Mouse (Mus musculus) limb, embryonic 11.5 days (tissue): ENCODE results near the gene Dnajc16. TPM values are rescaled to one million over a fixed set of nuclear protein-coding genes. Genes with fewer than 3 reads are reported as not detected.

Experiments
- ATAC-seq: fragments of 200-750 bp; cut with Nextera tagmentation; 2 replicates; pipeline ENCODE4 v1.8.0; 2017; ENCODE audit warnings: low read depth; ENCODE audit not compliant: insufficient number of reproducible peaks, low FRiP score, low TSS enrichment
- DNase-seq: peaks from one replicate; pipeline ENCODE4 v3.0.0-alpha.2; 2015; ENCODE audit warnings: low spot score
- H3K27ac ChIP-seq: fragments of 300-500 bp; sonication (generic); replicated peaks from 2 replicates; pipeline ENCODE4 v1.5.1; 2014; ENCODE audit warnings: low read depth, mild to moderate bottlenecking, low read length
- H3K27me3 ChIP-seq: fragments of 300-500 bp; sonication (generic); 2 replicates; pipeline ENCODE4 v1.6.1; 2014; ENCODE audit warnings: mild to moderate bottlenecking, low read length, mixed read lengths; ENCODE audit not compliant: control insufficient read depth, insufficient read depth
- H3K36me3 ChIP-seq: fragments of 300-500 bp; sonication (generic); 2 replicates; pipeline ENCODE4 v1.6.1; 2014; ENCODE audit warnings: mild to moderate bottlenecking, low read length, moderate library complexity, mixed read lengths; ENCODE audit not compliant: control insufficient read depth, insufficient read depth
- H3K4me1 ChIP-seq: fragments of 300-500 bp; sonication (generic); 2 replicates; pipeline ENCODE4 v1.6.1; 2014; ENCODE audit warnings: low read length, mixed read lengths; ENCODE audit not compliant: control insufficient read depth, insufficient read depth
- H3K4me2 ChIP-seq: fragments of 300-500 bp; sonication (generic); 2 replicates; pipeline ENCODE4 v1.6.1; 2014; ENCODE audit warnings: low read depth, mild to moderate bottlenecking, moderate library complexity; ENCODE audit not compliant: severe bottlenecking
- H3K4me3 ChIP-seq: fragments of 300-500 bp; sonication (generic); 2 replicates; pipeline ENCODE4 v1.5.1; 2014; ENCODE audit warnings: low read depth, low read length
- H3K9ac ChIP-seq: fragments of 300-500 bp; sonication (generic); 2 replicates; pipeline ENCODE4 v1.6.1; 2014; ENCODE audit warnings: mild to moderate bottlenecking, low read length
- H3K9me3 ChIP-seq: fragments of 300-500 bp; sonication (generic); 2 replicates; pipeline ENCODE4 v1.6.1; 2016; ENCODE audit warnings: low read length; ENCODE audit not compliant: control insufficient read depth
- WGBS: fragments of 180-500 bp; shearing (Covaris S2); extraction: QIAGEN DNeasy Blood & Tissue Kit; methylation state at CpG from one replicate; pipeline ENCODE4 v1.1.7; 2014; 5-methylcytosine and 5-hydroxymethylcytosine counted together
- polyA plus RNA-seq: library from polyadenylated mRNA; unstranded; fragments of >200 nt; fragmentation: Nextera tagmentation; extraction: Ambion mirVana; gene quantifications from 2 replicates; pipeline ENCODE4 v1.2.1, GENCODE M21; 2014

The Dnajc16 gene
- polyA plus RNA-seq, result 3.1 and 3.6 TPM in 2 replicates

- Histone ChIP-seq H3K4me3 (peak within 1 kb of the TSS; percentile 98), H3K27me3 (no peaks in the 10 kb centered on the region), H3K36me3 (no peaks in the 10 kb centered on the region), H3K9ac (peak within 1 kb of the TSS; percentile 89), H3K27ac (peak within 1 kb of the TSS; percentile 52; the same call in 1 of the 2 replicates), H3K9me3 (no peaks in the 10 kb centered on the region), H3K4me1 (peaks cover 2% of the 10 kb centered on the region; the same call in 1 of the 2 replicates), H3K4me2 (peak within 1 kb of the TSS; percentile 87)
- under 1% methylated on average over 37 of the region's 42 CpGs for WGBS
- ATAC-seq (peak; percentile 90), DNase-seq (peak; percentile 98)
These were observed at the start of gene Dnajc16 for GRCm38 (mm10) chr4:141790524-141790990. TSS of gene Dnajc16 (minus strand) at chr4:141790931.

GRCm38 (mm10) chr4:141834536-141835095 lies 43.9 kb upstream of the Dnajc16 start:
- no peak overlapping the region for H3K4me2 ChIP-seq
- H3K4me1 ChIP-seq, result no peaks in the 10 kb centered on the region
- ATAC-seq (no peak), DNase-seq (no peak)
- no peak overlapping the region for H3K4me3 ChIP-seq
- no peaks in the 10 kb centered on the region for H3K9me3 ChIP-seq
- no peaks in the 10 kb centered on the region for H3K27me3 ChIP-seq
- no peak overlapping the region for H3K9ac ChIP-seq
- H3K27ac ChIP-seq, result no peak overlapping the region
- WGBS, result 64% methylated on average over 5 of the region's 5 CpGs
- H3K36me3 ChIP-seq, result no peaks in the 10 kb centered on the region

- 62% methylated on average over 1 of the region's 1 CpGs for WGBS
These were observed 43.2 kb upstream of the Dnajc16 start for GRCm38 (mm10) chr4:141833911-141834310.

DNA sequence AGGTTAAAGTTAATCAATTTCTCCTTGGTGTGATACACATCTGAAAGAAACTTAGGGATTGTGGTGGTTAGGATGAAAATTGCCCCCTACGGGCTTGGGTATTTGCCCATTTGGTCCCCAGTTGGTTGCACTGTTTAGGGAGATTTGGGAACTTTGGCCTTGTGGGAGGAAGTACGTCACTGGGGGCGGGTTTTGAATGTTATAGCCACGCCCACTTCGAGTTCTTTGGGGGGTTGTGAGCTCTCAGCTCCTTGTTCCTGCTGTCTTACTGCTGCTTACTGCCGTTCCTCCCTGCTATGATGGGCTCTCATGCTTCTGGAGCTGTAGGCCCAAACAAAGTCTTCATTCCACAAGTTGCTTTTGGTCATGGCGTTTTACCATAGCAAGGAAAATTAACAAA lies 40.6 kb upstream of the Dnajc16 start:
- no peaks in the 10 kb centered on the region for H3K36me3 ChIP-seq
- H3K9ac ChIP-seq, result no peak overlapping the region
- no peak overlapping the region for H3K4me2 ChIP-seq
- H3K4me3 ChIP-seq, result no peak overlapping the region
- no peaks in the 10 kb centered on the region for H3K27me3 ChIP-seq
- no peaks in the 10 kb centered on the region for H3K9me3 ChIP-seq
- H3K4me1 ChIP-seq, result no peaks in the 10 kb centered on the region
- DNase-seq, result no peak
- 79% methylated on average over 7 of the region's 7 CpGs for WGBS
- no peak for ATAC-seq
- H3K27ac ChIP-seq, result no peak overlapping the region

More at GRCm38 (mm10) chr4:141833911-141834310, 43.2 kb upstream of the Dnajc16 start:
- ATAC-seq, result no peak
- Histone ChIP-seq H3K27ac (no peak overlapping the region), H3K4me3 (no peak overlapping the region), H3K4me2 (no peak overlapping the region), H3K9ac (no peak overlapping the region), H3K9me3 (no peaks in the 10 kb centered on the region), H3K36me3 (no peaks in the 10 kb centered on the region), H3K4me1 (no peaks in the 10 kb centered on the region), H3K27me3 (no peaks in the 10 kb centered on the region)
- no peak for DNase-seq

GRCm38 (mm10) chr4:141830381-141830780 lies 39.6 kb upstream of the Dnajc16 start:
- Histone ChIP-seq H3K4me2 (no peak overlapping the region), H3K4me3 (no peak overlapping the region), H3K27ac (no peak overlapping the region), H3K4me1 (no peaks in the 10 kb centered on the region), H3K36me3 (no peaks in the 10 kb centered on the region), H3K27me3 (no peaks in the 10 kb centered on the region), H3K9ac (no peak overlapping the region), H3K9me3 (no peaks in the 10 kb centered on the region)
- WGBS, result 62% methylated on average over 11 of the region's 11 CpGs
- DNase-seq (no peak), ATAC-seq (no peak)

DNA sequence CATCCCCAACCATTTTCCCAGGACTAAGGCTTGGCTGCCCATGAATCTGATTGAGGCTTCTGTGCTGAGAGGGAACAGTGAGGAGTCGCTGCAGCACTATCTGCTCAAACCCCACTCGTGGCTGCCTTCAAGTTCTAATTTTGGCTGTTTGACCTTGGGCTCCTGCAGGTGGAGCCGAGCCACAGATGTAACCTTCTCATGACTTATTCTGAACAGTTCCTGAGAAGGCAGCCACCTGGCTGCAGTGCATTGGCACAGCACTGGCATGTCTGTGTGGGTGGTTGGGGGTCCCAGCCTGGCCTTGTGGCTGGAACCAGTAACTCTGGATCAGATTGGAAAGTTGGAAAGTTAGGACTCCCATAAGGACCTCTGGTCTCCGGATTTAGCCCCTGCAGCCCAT lies 37.4 kb upstream of the Dnajc16 start:
- Histone ChIP-seq H3K4me3 (no peak overlapping the region), H3K36me3 (no peaks in the 10 kb centered on the region), H3K4me2 (no peak overlapping the region), H3K9ac (no peak overlapping the region), H3K9me3 (no peaks in the 10 kb centered on the region), H3K27ac (no peak overlapping the region), H3K27me3 (no peaks in the 10 kb centered on the region), H3K4me1 (no peaks in the 10 kb centered on the region)
- DNase-seq (no peak), ATAC-seq (no peak)
- WGBS, result 75% methylated on average over 4 of the region's 4 CpGs

DNA sequence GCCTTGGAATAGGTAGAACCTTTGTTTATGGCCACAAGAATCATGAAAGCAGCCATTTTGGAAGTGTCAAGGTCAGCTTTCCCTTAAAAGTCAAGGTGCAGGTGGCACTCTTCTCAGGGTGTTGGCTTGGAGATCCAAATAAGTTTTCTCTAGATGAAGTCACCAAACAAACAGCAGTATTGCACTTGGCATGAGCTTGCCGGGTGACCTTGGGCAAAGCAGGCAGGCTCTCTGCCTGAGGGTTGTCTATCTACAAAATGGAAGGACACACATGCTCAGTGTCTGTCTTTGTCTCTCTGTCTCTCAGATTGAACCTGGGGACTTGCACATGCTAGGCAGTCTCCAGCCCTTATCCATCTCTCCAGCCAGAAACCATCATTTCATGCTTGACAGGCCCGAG lies 36.7 kb upstream of the Dnajc16 start:
- Histone ChIP-seq H3K4me2 (no peak overlapping the region), H3K4me3 (no peak overlapping the region), H3K27me3 (no peaks in the 10 kb centered on the region), H3K9ac (no peak overlapping the region), H3K4me1 (no peaks in the 10 kb centered on the region), H3K9me3 (no peaks in the 10 kb centered on the region), H3K27ac (no peak overlapping the region), H3K36me3 (no peaks in the 10 kb centered on the region)
- ATAC-seq (no peak), DNase-seq (no peak)
- 95% methylated on average over 2 of the region's 2 CpGs for WGBS

GRCm38 (mm10) chr4:141826060-141826459 lies 35.3 kb upstream of the Dnajc16 start, which contains the start of gene Cela2a:
TSS of gene Cela2a (minus strand) at chr4:141826160.
- Histone ChIP-seq H3K9ac (no peak within 1 kb of the TSS), H3K9me3 (no peaks in the 10 kb centered on the region), H3K4me2 (no peak within 1 kb of the TSS), H3K27me3 (no peaks in the 10 kb centered on the region), H3K27ac (no peak within 1 kb of the TSS), H3K36me3 (no peaks in the 10 kb centered on the region), H3K4me3 (no peak within 1 kb of the TSS), H3K4me1 (no peaks in the 10 kb centered on the region)
- DNase-seq (no peak), ATAC-seq (no peak)
- WGBS, result 73% methylated on average over 5 of the region's 5 CpGs

DNA sequence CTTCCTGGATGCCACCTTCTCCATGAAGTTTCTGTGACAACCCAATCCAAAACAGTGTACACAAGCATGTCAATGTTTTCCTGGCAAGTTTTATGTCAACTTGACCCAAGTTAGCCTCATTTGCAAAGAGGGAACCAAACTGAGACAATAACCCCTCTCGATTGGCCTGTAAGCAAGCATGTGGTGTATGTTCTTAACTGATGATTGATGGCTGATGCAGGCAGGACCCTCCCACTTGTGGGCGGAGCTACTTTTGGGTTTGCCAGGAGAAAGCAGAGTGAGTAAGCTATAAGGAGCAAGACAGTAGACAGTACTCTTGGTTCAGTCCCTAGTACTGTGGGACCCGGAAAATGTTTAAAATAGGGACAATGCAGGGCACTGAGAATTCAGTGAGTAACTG lies 32.2 kb upstream of the Dnajc16 start:
- H3K9ac ChIP-seq, result no peak overlapping the region
- no peak overlapping the region for H3K4me3 ChIP-seq
- no peaks in the 10 kb centered on the region for H3K36me3 ChIP-seq
- 59% methylated on average over 3 of the region's 3 CpGs for WGBS
- no peaks in the 10 kb centered on the region for H3K27me3 ChIP-seq
- no peak overlapping the region for H3K4me2 ChIP-seq
- ATAC-seq (no peak), DNase-seq (peak; percentile 37)
- no peak overlapping the region for H3K27ac ChIP-seq
- no peaks in the 10 kb centered on the region for H3K9me3 ChIP-seq
- no peaks in the 10 kb centered on the region for H3K4me1 ChIP-seq
